Mouse (Mus musculus): ENCODE data around the gene Kif1b. TPM values are rescaled to one million over a fixed set of nuclear protein-coding genes. Genes with fewer than 3 reads are reported as not detected.

The Kif1b gene
- total RNA-seq, 2 experiments from 2014 or later = 256 to 358 TPM

DNA sequence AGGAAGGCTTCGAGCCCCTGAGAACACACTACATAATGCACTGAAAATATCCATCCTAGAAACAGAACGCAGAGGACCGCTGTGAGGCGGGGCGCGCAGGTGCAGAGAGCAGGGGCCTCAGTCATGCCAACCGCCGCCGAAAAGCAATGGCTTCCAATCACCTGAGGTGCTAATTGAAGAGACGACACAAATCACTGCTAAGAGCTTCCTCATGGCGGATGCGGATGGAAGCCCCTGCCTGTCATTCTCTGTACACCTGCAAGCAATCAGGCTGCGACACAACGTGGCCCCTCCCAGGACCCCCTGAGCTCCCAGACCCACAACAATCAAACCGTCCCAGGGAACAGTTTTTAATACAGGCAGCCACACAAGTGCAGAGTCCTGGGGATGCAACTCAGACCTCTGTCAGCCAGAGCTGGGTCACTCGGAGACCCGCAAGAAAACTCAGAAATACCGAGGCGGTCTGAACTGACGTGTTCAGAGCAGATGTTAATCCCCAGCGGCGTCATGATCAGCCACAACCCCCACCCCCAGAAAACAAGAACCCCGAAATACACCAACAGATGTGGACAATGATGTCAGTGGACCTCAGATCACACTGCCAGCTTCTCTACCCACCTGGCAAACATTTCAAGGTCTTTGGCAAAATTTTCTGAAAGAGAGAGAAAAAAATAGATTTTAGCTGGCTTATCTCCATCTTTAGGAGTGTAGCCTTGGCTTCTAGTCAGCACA, 176.3 kb downstream of the Kif1b start:
- DNase-seq = no peak
- no peak for TF ChIP-seq CTCF (IDR thresholded peaks at IDR 0.05)
- Histone ChIP-seq H3K4me3 (no peak overlapping the region), H3K27ac (no peak overlapping the region)
- intact Hi-C loops (cut with DNase I) = no loop called here

DNA sequence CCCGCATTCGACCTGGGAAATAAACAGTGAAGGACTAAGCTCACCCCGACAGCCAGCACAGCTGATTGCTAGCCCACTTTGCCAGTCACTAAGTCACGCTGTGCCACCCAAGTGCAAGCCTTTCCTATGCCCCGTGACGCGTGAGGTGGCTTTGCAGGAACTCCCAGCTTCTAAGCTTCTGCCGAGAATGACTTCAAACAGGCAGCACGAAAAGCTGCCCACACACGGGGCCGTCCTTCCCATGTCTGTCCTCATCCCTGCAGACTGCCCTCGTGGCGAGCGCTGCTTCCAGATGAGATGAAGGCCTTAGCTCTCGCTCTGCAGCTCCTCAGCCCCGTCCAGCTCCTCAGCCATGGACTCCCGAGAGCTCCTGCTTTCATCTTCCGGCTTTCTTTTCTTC, 179.0 kb downstream of the Kif1b start:
- no peak overlapping the region for H3K27ac ChIP-seq
- no peak overlapping the region for H3K4me3 ChIP-seq
- no peak for TF ChIP-seq CTCF (IDR thresholded peaks at IDR 0.05)
- intact Hi-C loops (cut with DNase I) = no loop called here
- no peak for DNase-seq

GRCm38 (mm10) chr4:149126663-149127062, 180.8 kb downstream of the Kif1b start, which contains the start of gene Cort:
Gene Cort (minus strand): TSS chr4:149126763.
- no peak for TF ChIP-seq CTCF (IDR thresholded peaks at IDR 0.05)
- intact Hi-C loops (cut with DNase I) = no loop called here
- H3K4me3 ChIP-seq = no peak within 1 kb of the TSS
- no peak within 1 kb of the TSS for H3K27ac ChIP-seq
- no peak for DNase-seq

Other genes starting within 250 kb of the Kif1b start
- gene Pex14, start 207.8 kb downstream of the Kif1b start, total RNA-seq (2021) = 10 to 100 TPM; 21.6 to 24.3 TPM
- gene Dffa, start 203.5 kb downstream of the Kif1b start, total RNA-seq (2021) = 10 to 100 TPM; 60.4 to 90.0 TPM
- under 1 TPM; 0.36 to 0.51 TPM for gene Cort, start 180.9 kb downstream of the Kif1b start, total RNA-seq (2021)
- 1 to 10 TPM; 6.5 to 7.0 TPM for gene Cenps, start 170.1 kb downstream of the Kif1b start, total RNA-seq (2021)
- 10 to 100 TPM; 14.4 to 19.1 TPM for gene Pgd, start 140.9 kb downstream of the Kif1b start, total RNA-seq (2021)
- 10 to 100 TPM; 31.1 to 35.9 TPM for gene Ube4b, start 119.1 kb upstream of the Kif1b start, total RNA-seq (2021)
- gene Rbp7, start 147.3 kb upstream of the Kif1b start, total RNA-seq (2021) = 10 to 100 TPM in 1 of 2 experiments, 1 to 10 TPM in 1; 7.9 to 21.0 TPM
- gene Tmem274, start 169.7 kb upstream of the Kif1b start, total RNA-seq (2021) = not detected
- 10 to 100 TPM; 30.0 to 32.7 TPM for gene Nmnat1, start 177.5 kb upstream of the Kif1b start, total RNA-seq (2021)
- 10 to 100 TPM; 13.1 to 16.1 TPM for gene Lzic, start 177.5 kb upstream of the Kif1b start, total RNA-seq (2021)
- 10 to 100 TPM; 19.0 to 21.4 TPM for gene Ctnnbip1, start 210.5 kb upstream of the Kif1b start, total RNA-seq (2021)